Mouse (Mus musculus) neural tube, embryonic 12.5 days (tissue): ENCODE results near the gene Krt6b. TPM values are rescaled to one million over a fixed set of nuclear protein-coding genes. Genes with fewer than 3 reads are reported as not detected.
"Not testable (repeated sequence)": the region's sequence is repeated elsewhere in the genome, so short reads cannot be mapped to it uniquely, and the experiment has no call there.

Experiments
- ATAC-seq: fragments of 200-750 bp; cut with Nextera tagmentation; 2 replicates; pipeline ENCODE4 v1.8.0; 2017; ENCODE audit warnings: low read depth, mild to moderate bottlenecking, moderate TSS enrichment, moderate library complexity; ENCODE audit not compliant: low FRiP score
- H3K27ac ChIP-seq: fragments of 300-500 bp; sonication (generic); 2 replicates; pipeline ENCODE4 v1.5.1; 2016
- H3K27me3 ChIP-seq: fragments of 300-500 bp; sonication (generic); replicated peaks from 2 replicates; pipeline ENCODE4 v1.6.1; 2016; ENCODE audit warnings: mild to moderate bottlenecking
- H3K36me3 ChIP-seq: fragments of 300-500 bp; sonication (generic); 2 replicates; pipeline ENCODE4 v1.6.1; 2016; ENCODE audit warnings: mild to moderate bottlenecking
- H3K4me1 ChIP-seq: fragments of 300-500 bp; sonication (generic); 2 replicates; pipeline ENCODE4 v1.6.1; 2016
- H3K4me2 ChIP-seq: fragments of 300-500 bp; sonication (generic); replicated peaks from 2 replicates; pipeline ENCODE4 v1.6.1; 2016; ENCODE audit warnings: mild to moderate bottlenecking
- H3K4me3 ChIP-seq: fragments of 300-500 bp; sonication (generic); 2 replicates; pipeline ENCODE4 v1.5.1; 2016
- H3K9ac ChIP-seq: fragments of 300-500 bp; sonication (generic); 2 replicates; pipeline ENCODE4 v1.6.1; 2016; ENCODE audit warnings: mild to moderate bottlenecking
- H3K9me3 ChIP-seq: fragments of 300-500 bp; sonication (generic); 2 replicates; pipeline ENCODE4 v1.6.1; 2016; ENCODE audit warnings: mild to moderate bottlenecking
- WGBS: fragments of 180-500 bp; shearing (Covaris S2); methylation state at CpG from one replicate; pipeline ENCODE4 v1.1.7; 2016; 5-methylcytosine and 5-hydroxymethylcytosine counted together
- microRNA-seq: library from miRNA; unstranded; fragments of <30 nt; microRNA quantifications from one replicate; pipeline ENCODE4, GENCODE M21; 2017
- polyA plus RNA-seq: library from polyadenylated mRNA; unstranded; fragments of >200 nt; fragmentation: Nextera tagmentation; extraction: Ambion mirVana; gene quantifications from 2 replicates; pipeline ENCODE4 v1.2.1, GENCODE M21; 2016

Gene Krt6b
- polyA plus RNA-seq, 1 experiment from 2014 or later, result not detected

- Histone ChIP-seq H3K4me3 (no peak within 1 kb of the TSS), H3K4me2 (no peak within 1 kb of the TSS), H3K36me3 (no peaks in the 10 kb centered on the region), H3K27me3 (no peaks in the 10 kb centered on the region), H3K9ac (no peak within 1 kb of the TSS), H3K9me3 (no peaks in the 10 kb centered on the region), H3K4me1 (no peaks in the 10 kb centered on the region), H3K27ac (no peak within 1 kb of the TSS)
- ATAC-seq, result no peak
- WGBS, result 87% methylated on average over 5 of the region's 5 CpGs
Measured at GRCm38 (mm10) chr15:101694207-101694606, 14.1 kb upstream of the Krt6b start, which contains the start of gene Krt6a. Gene Krt6a (minus strand): TSS chr15:101694307.

- not testable (repeated sequence) for H3K9ac ChIP-seq, H3K27me3 ChIP-seq, H3K36me3 ChIP-seq, H3K27ac ChIP-seq, H3K4me2 ChIP-seq, H3K9me3 ChIP-seq, H3K4me1 ChIP-seq, H3K4me3 ChIP-seq, ATAC-seq
- WGBS, result 89% methylated on average over 5 of the region's 5 CpGs
Measured at GRCm38 (mm10) chr15:101690460-101690859, 10.4 kb upstream of the Krt6b start.

- Histone ChIP-seq H3K9me3 (no peaks in the 10 kb centered on the region), H3K27me3 (no peaks in the 10 kb centered on the region), H3K9ac (no peak overlapping the region), H3K27ac (no peak overlapping the region), H3K4me1 (no peaks in the 10 kb centered on the region), H3K4me2 (no peak overlapping the region), H3K4me3 (no peak overlapping the region), H3K36me3 (no peaks in the 10 kb centered on the region)
- ATAC-seq, result no peak
- 67% methylated on average over 2 of the region's 2 CpGs for WGBS
Measured at GRCm38 (mm10) chr15:101688161-101688560, 8.1 kb upstream of the Krt6b start.

- Histone ChIP-seq H3K27me3 (no peaks in the 10 kb centered on the region), H3K4me1 (no peaks in the 10 kb centered on the region), H3K9me3 (no peaks in the 10 kb centered on the region), H3K4me2 (no peak overlapping the region), H3K27ac (no peak overlapping the region), H3K9ac (no peak overlapping the region), H3K36me3 (no peaks in the 10 kb centered on the region), H3K4me3 (no peak overlapping the region)
- no peak for ATAC-seq
- 92% methylated on average over 1 of the region's 1 CpGs for WGBS
Measured at GRCm38 (mm10) chr15:101675978-101676377, 4.1 kb downstream of the Krt6b start.

- Histone ChIP-seq H3K36me3 (no peaks in the 10 kb centered on the region), H3K9ac (no peak overlapping the region), H3K4me1 (no peaks in the 10 kb centered on the region), H3K4me2 (no peak overlapping the region), H3K27me3 (no peaks in the 10 kb centered on the region), H3K9me3 (no peaks in the 10 kb centered on the region), H3K4me3 (no peak overlapping the region), H3K27ac (no peak overlapping the region)
- WGBS, result 90% methylated on average over 5 of the region's 5 CpGs
- ATAC-seq, result no peak
Measured at GRCm38 (mm10) chr15:101652736-101653265, 27.3 kb downstream of the Krt6b start.

- H3K9me3 ChIP-seq, result no peaks in the 10 kb centered on the region
- no peaks in the 10 kb centered on the region for H3K4me1 ChIP-seq
- H3K27me3 ChIP-seq, result no peaks in the 10 kb centered on the region
- no peak for ATAC-seq
- no peak within 1 kb of the TSS for H3K4me2 ChIP-seq
- no peak within 1 kb of the TSS for H3K27ac ChIP-seq
- no peaks in the 10 kb centered on the region for H3K36me3 ChIP-seq
- WGBS, result 84% methylated on average over 3 of the region's 3 CpGs
- no peak within 1 kb of the TSS for H3K4me3 ChIP-seq
- H3K9ac ChIP-seq, result no peak within 1 kb of the TSS
Measured at GRCm38 (mm10) chr15:101647280-101647679, 32.8 kb downstream of the Krt6b start, which contains the start of gene Gm5478. Gene Gm5478 (minus strand): TSS chr15:101647380.

GRCm38 (mm10) chr15:101627884-101628283 lies 52.2 kb downstream of the Krt6b start, which contains the start of gene Gm5414:
Gene Gm5414 (minus strand): TSS chr15:101628188.
- H3K4me3 ChIP-seq, result no peak within 1 kb of the TSS
- H3K36me3 ChIP-seq, result no peaks in the 10 kb centered on the region
- 85% methylated on average over 2 of the region's 2 CpGs for WGBS
- ATAC-seq, result no peak
- no peak within 1 kb of the TSS for H3K4me2 ChIP-seq
- no peaks in the 10 kb centered on the region for H3K4me1 ChIP-seq
- H3K27me3 ChIP-seq, result no peaks in the 10 kb centered on the region
- H3K9me3 ChIP-seq, result no peaks in the 10 kb centered on the region
- H3K27ac ChIP-seq, result no peak within 1 kb of the TSS
- H3K9ac ChIP-seq, result no peak within 1 kb of the TSS

Small RNAs within 50 kb of the gene (microRNA-seq; reads per million reads assigned to microRNA genes)
- gene Gm44323 (not detected), gene Gm44342 (not detected), gene Gm44383 (not detected), gene Gm44479 (not detected)

Other genes with a start within 250 kb of the Krt6b start
- gene Krt87, start 241.5 kb downstream of the Krt6b start, polyA plus RNA-seq, result 0.19 and 0.32 TPM in 2 replicates
- not detected in 2 replicates for gene Krt88, start 232.5 kb downstream of the Krt6b start, polyA plus RNA-seq
- gene Krt81, start 216.5 kb downstream of the Krt6b start, polyA plus RNA-seq, result not detected in 2 replicates
- not detected in 2 replicates for gene Krt86, start 206.8 kb downstream of the Krt6b start, polyA plus RNA-seq
- not detected in 2 replicates for gene Krt83, start 188.8 kb downstream of the Krt6b start, polyA plus RNA-seq
- not detected in 2 replicates for gene Gm49425, start 163.0 kb downstream of the Krt6b start, polyA plus RNA-seq
- not detected in 2 replicates for gene Krt84, start 147.5 kb downstream of the Krt6b start, polyA plus RNA-seq
- not detected in 2 replicates for gene Krt82, start 129.6 kb downstream of the Krt6b start, polyA plus RNA-seq
- 0.28 and 0.58 TPM in 2 replicates for gene Krt90, start 117.3 kb downstream of the Krt6b start, polyA plus RNA-seq
- gene Krt75, start 106.4 kb downstream of the Krt6b start, polyA plus RNA-seq, result not detected in 2 replicates
- not detected in 2 replicates for gene Gm5414, start 52.1 kb downstream of the Krt6b start, polyA plus RNA-seq
- not detected in 2 replicates for gene Gm5478, start 32.9 kb downstream of the Krt6b start, polyA plus RNA-seq
- 0.08 TPM in 1 of 2 replicates, not detected in the other for gene Krt6a, start 14.0 kb upstream of the Krt6b start, polyA plus RNA-seq
- 12.9 and 13.7 TPM in 2 replicates for gene Krt5, start 32.6 kb upstream of the Krt6b start, polyA plus RNA-seq
- not detected in 2 replicates for gene Krt71, start 62.8 kb upstream of the Krt6b start, polyA plus RNA-seq
- not detected in 2 replicates for gene Krt72, start 106.2 kb upstream of the Krt6b start, polyA plus RNA-seq
- gene Krt73, start 122.1 kb upstream of the Krt6b start, polyA plus RNA-seq, result 0.27 and 0.34 TPM in 2 replicates
- gene Krt2, start 137.9 kb upstream of the Krt6b start, polyA plus RNA-seq, result not detected in 2 replicates
- gene Krt1, start 170.5 kb upstream of the Krt6b start, polyA plus RNA-seq, result 1.6 and 2.5 TPM in 2 replicates
- not detected in 2 replicates for gene Krt77, start 189.4 kb upstream of the Krt6b start, polyA plus RNA-seq
- gene Krt76, start 212.6 kb upstream of the Krt6b start, polyA plus RNA-seq, result not detected in 2 replicates
- gene Krt4, start 244.4 kb upstream of the Krt6b start, polyA plus RNA-seq, result not detected in 2 replicates